Mouse (Mus musculus) brown adipose tissue, adult 24 weeks (tissue): Measurements from ENCODE around the gene Nudt9. TPM values are rescaled to one million over a fixed set of nuclear protein-coding genes. Genes with fewer than 3 reads are reported as not detected.

Experiments used
- H3K27ac ChIP-seq: fragments of 200-500 bp; replicated peaks from 2 replicates; pipeline ENCODE4 v1.5.1; 2012; ENCODE audit warnings: low read depth, mild to moderate bottlenecking, low read length
- H3K4me1 ChIP-seq: fragments of 200-500 bp; 2 replicates; pipeline ENCODE4 v1.6.1; 2012; ENCODE audit warnings: low read length, mixed read lengths; ENCODE audit not compliant: control insufficient read depth, insufficient read depth, insufficient read length
- H3K4me3 ChIP-seq: fragments of 200-500 bp; 2 replicates; pipeline ENCODE4 v1.5.1; 2012; ENCODE audit warnings: low read depth, mild to moderate bottlenecking, low read length, moderate library complexity; ENCODE audit not compliant: insufficient read depth
- polyA plus RNA-seq: library from polyadenylated mRNA; stranded (reverse); fragments of >200 nt; gene quantifications from 2 replicates; pipeline ENCODE4 v1.2.4, GENCODE M21; 2012; ENCODE audit not compliant: missing spikeins, insufficient read depth, insufficient read length

The Nudt9 gene
- polyA plus RNA-seq, 1 experiment: 62.7 TPM

- Histone ChIP-seq H3K4me3 (peak within 1 kb of the TSS; percentile 73), H3K4me1 (peaks cover 2% of the 10 kb centered on the region; the same call in 1 of the 2 replicates), H3K27ac (peak within 1 kb of the TSS; percentile 99)
Observed at GRCm38 (mm10) chr5:104113491-104114172, 67.5 kb downstream of the Nudt9 start, which contains the start of gene Sparcl1. TSS of gene Sparcl1 (minus strand) at chr5:104113733.

Other genes starting within 250 kb of the Nudt9 start
- gene Klhl8, start 135.0 kb upstream of the Nudt9 start, polyA plus RNA-seq: 3.0 and 3.7 TPM in 2 replicates
- 0.91 TPM in 1 of 2 replicates, not detected in the other for gene Hsd17b13, start 68.9 kb upstream of the Nudt9 start, polyA plus RNA-seq
- gene Hsd17b11, start 24.4 kb upstream of the Nudt9 start, polyA plus RNA-seq: 34.8 and 39.7 TPM in 2 replicates
- not detected in 2 replicates for gene Gm17660, start 31.3 kb downstream of the Nudt9 start, polyA plus RNA-seq
- gene Sparcl1, start 67.4 kb downstream of the Nudt9 start, polyA plus RNA-seq: 101 and 132 TPM in 2 replicates
- not detected in 2 replicates for gene Dspp, start 124.4 kb downstream of the Nudt9 start, polyA plus RNA-seq
- not detected in 2 replicates for gene Dmp1, start 156.3 kb downstream of the Nudt9 start, polyA plus RNA-seq